Mouse (Mus musculus): ENCODE results near the gene Lcn4. TPM values are rescaled to one million over a fixed set of nuclear protein-coding genes. Genes with fewer than 3 reads are reported as not detected.

Gene Lcn4
- total and polyA plus RNA-seq, 3 experiments: not detected

GRCm38 (mm10) chr2:26657426-26657825 lies 13.7 kb downstream of the Lcn4 start:
- no peak for TF ChIP-seq MYB (IDR thresholded peaks at IDR 0.05; ENCODE audit: low read depth, low read length)
- no peak for TF ChIP-seq SIN3A (IDR thresholded peaks at IDR 0.05; ENCODE audit: low read length)
- no peak for TF ChIP-seq ZC3H11A (IDR thresholded peaks at IDR 0.05; ENCODE audit: low read depth, low read length)
- TF ChIP-seq SMC3 (IDR thresholded peaks at IDR 0.05; ENCODE audit: low read depth, low read length): no peak
- TF ChIP-seq ZMIZ1 (IDR thresholded peaks at IDR 0.05; ENCODE audit: low read depth, low read length): no peak
- TF ChIP-seq E2F4 (IDR thresholded peaks at IDR 0.05; ENCODE audit: borderline replicate concordance, low read depth, low read length): no peak
- TF ChIP-seq RAD21 (IDR thresholded peaks at IDR 0.05; ENCODE audit: low read depth, low read length): no peak
- no peak for TF ChIP-seq MEF2A (IDR thresholded peaks at IDR 0.05; ENCODE audit: extremely low read depth, insufficient replicate concordance, low read depth, low read length, poor library complexity, severe bottlenecking)
- no peak for TF ChIP-seq NRF1 (IDR thresholded peaks at IDR 0.05; ENCODE audit: insufficient read depth, low read depth, low read length, poor library complexity, severe bottlenecking)
- no peak for TF ChIP-seq GABPA (IDR thresholded peaks at IDR 0.05; ENCODE audit: low read depth, low read length)
- Histone ChIP-seq H3K9ac (ENCODE audit: control insufficient read depth, low read depth, low read length, poor library complexity, severe bottlenecking) (no peak overlapping the region), H3K9me3 (replicated peaks; ENCODE audit: insufficient read depth, low read length) (no peaks in the 10 kb centered on the region), H3K36me3 (ENCODE audit: control insufficient read depth in 1 of 2, insufficient read depth in 2 of 2, low read length in 2 of 2) (no peaks in the 10 kb centered on the region), H3K4me3 (ENCODE audit: control insufficient read depth in 1 of 2, insufficient read depth in 1 of 2, low read depth in 2 of 2, low read length in 2 of 2) (no peak overlapping the region), H3K27ac (ENCODE audit: control insufficient read depth, low read depth, low read length) (no peak overlapping the region), H3K27me3 (ENCODE audit: control insufficient read depth in 1 of 2, insufficient read depth in 2 of 2, low read length in 2 of 2) (peaks cover 4 to 5% of the 10 kb centered on the region in 2 experiments; a peak in 3 of 4 replicates), H3K79me2 (ENCODE audit: control insufficient read depth, insufficient read depth, low read length, poor library complexity) (no peaks in the 10 kb centered on the region), H3K4me1 (ENCODE audit: control insufficient read depth in 1 of 2, insufficient read depth in 2 of 2, low read length in 2 of 2) (no peaks in the 10 kb centered on the region)
- no peak for DNase-seq (ENCODE audit: low read depth, low spot score)

GRCm38 (mm10) chr2:26654687-26655086 lies 16.4 kb downstream of the Lcn4 start:
- Histone ChIP-seq H3K27me3 (ENCODE audit: control insufficient read depth in 1 of 2, insufficient read depth in 2 of 2, low read length in 2 of 2) (peaks cover 3 to 4% of the 10 kb centered on the region in 2 experiments; a peak in 2 of 4 replicates), H3K9ac (ENCODE audit: control insufficient read depth, low read depth, low read length, poor library complexity, severe bottlenecking) (no peak overlapping the region), H3K4me1 (ENCODE audit: control insufficient read depth in 1 of 2, insufficient read depth in 2 of 2, low read length in 2 of 2) (no peaks in the 10 kb centered on the region), H3K27ac (ENCODE audit: control insufficient read depth, low read depth, low read length) (no peak overlapping the region), H3K4me3 (ENCODE audit: control insufficient read depth in 1 of 2, insufficient read depth in 1 of 2, low read depth in 2 of 2, low read length in 2 of 2) (no peak overlapping the region), H3K36me3 (ENCODE audit: control insufficient read depth in 1 of 2, insufficient read depth in 2 of 2, low read length in 2 of 2) (no peaks in the 10 kb centered on the region), H3K79me2 (ENCODE audit: control insufficient read depth, insufficient read depth, low read length, poor library complexity) (no peaks in the 10 kb centered on the region), H3K9me3 (replicated peaks; ENCODE audit: insufficient read depth, low read length) (no peaks in the 10 kb centered on the region)
- TF ChIP-seq UBTF (IDR thresholded peaks at IDR 0.05; ENCODE audit: borderline replicate concordance, insufficient read depth, low read depth, low read length) (no peak), TAL1 (IDR thresholded peaks at IDR 0.05; ENCODE audit: low read length) (no peak), POLR2AphosphoS2 (IDR thresholded peaks at IDR 0.05; ENCODE audit: low read length) (no peak), RAD21 (IDR thresholded peaks at IDR 0.05; ENCODE audit: low read depth, low read length) (no peak), MYC (IDR thresholded peaks at IDR 0.05; ENCODE audit: low read depth, low read length) (no peak), RCOR1 (IDR thresholded peaks at IDR 0.05; ENCODE audit: low read depth, low read length) (no peak)
- DNase-seq (ENCODE audit: low read depth, low spot score): no peak
